Mouse (Mus musculus): ENCODE data around the gene Abcc10.

DNA sequence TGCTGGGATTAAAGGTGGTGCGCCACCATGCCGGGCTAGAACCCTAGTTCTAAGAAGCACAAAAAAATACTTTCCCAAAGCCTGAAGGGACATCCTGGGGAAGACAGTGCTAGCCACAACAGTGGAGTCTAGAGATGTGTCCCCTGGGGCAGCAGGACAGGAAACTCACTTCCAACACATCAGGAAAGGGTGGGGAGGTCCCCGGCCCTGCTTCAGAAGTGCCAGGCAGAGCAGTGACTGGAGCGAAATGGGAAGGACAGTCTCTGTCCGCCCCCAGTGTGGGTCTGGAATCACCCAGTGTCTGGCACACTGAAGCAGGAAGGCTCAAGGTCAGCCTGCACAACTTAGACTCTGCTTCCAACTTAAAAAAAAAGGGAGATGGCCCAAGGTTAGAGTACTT is 55.5 kb downstream of the Abcc10 start:
- TF ChIP-seq CTCF (IDR thresholded peaks at IDR 0.05; ENCODE audit: extremely low read depth, insufficient read depth, low read length) (no peak), POLR2A (IDR thresholded peaks at IDR 0.05; ENCODE audit: extremely low read depth, insufficient read depth, low read length) (no peak)
